Mouse (Mus musculus): ENCODE data around the gene Mecom.

DNA sequence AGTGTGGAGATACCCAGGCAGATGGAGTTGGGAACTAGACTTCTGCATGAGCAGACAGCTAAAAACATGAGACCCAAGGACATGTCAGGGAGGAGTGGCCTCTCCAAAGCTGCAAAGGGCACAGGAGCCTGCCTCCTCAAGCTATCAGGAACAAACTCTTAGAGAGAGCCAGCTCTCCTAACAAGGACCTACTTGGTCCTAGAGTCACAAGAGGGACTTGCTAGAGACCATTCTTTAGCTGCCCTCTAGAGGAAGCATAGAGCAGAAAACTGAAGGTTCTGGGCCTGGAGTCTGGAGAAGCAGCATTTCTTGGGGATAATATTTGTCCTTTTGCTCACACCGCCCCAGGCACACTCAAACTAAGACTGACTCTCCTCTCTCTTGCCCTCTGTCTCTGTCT lies 99.2 kb downstream of the Mecom start:
- TF ChIP-seq CTCF (IDR thresholded peaks at IDR 0.05; ENCODE audit: borderline replicate concordance, insufficient read depth, low read depth, low read length) (no peak), POLR2A (IDR thresholded peaks at IDR 0.05; ENCODE audit: borderline replicate concordance, insufficient read depth, low read length) (no peak)
